Mouse (Mus musculus) retina, postnatal 7 days (tissue): Measurements from ENCODE around the gene Hes2.

ENCODE experiments used
- DNase-seq: peaks from one replicate; pipeline ENCODE4 v3.0.0-alpha.2; 2012; ENCODE audit warnings: low read depth, low spot score

The Hes2 gene

GRCm38 (mm10) chr4:152185510-152186204 lies 27.0 kb downstream of the Hes2 start:
- no peak for DNase-seq

DNA sequence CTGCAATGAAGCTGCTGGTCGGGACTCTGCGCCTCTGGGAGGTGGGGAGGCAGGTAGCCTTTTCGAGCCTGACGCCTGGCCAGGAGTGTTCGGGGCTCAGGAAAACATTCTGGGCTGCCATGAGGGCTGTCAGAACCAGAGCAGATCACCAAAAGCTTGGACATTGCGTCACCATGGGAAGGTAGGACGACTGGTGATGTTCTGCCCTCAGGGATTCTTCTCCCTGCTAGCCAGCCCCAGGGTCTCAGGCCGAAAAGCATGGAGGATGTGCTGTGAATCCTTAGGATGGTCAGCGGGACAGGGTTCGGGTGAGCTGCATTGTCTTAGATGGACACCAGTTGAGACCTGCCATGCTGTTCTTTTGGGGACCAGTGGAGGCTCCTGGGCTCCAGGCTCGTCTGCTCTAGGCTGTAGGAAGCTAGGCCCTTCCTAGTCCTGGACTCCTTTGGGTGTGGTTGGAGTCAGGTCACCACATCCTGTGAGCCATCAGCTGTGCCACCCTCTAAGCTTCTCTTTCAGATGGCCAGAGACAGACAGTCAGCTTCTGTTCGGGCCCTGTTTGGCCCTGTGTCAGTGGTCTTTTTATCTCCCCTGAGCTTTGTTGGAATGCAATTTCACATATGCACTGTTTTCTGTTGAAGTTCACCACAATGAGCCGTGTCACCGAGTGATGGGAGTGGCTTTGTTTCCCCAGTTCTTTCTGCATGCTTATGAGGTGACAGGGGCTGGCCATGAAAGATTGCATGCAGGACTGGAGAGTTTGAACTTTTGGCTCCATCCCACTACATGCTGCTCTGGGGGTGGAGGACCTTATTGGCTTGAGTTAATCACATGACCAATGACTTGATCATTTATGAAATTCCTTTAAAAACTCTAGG lies 27.8 kb downstream of the Hes2 start:
- DNase-seq = no peak

DNA sequence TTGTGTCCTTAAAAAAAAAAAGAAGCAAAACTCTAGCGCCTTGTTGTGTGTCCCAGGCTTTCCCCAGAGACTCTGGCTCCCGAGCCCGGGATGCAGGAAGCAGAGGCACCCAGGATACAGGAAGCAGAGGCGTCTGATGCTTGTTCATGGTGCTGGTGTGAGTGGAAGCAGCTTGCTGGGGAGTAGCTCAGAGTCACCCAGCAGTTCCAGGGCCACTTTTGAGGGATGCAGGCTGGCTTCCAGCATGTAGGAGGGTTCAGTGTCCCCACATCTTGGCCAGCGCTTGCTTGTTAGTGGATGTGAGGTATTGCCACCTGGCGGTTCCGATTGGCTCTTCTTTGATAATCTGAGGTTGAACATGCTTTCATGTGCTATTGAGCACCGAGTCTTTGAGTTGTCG lies 28.5 kb downstream of the Hes2 start:
- DNase-seq = no peak

- no peak for DNase-seq
Observed at GRCm38 (mm10) chr4:152188651-152189050, 30.0 kb downstream of the Hes2 start.

DNA sequence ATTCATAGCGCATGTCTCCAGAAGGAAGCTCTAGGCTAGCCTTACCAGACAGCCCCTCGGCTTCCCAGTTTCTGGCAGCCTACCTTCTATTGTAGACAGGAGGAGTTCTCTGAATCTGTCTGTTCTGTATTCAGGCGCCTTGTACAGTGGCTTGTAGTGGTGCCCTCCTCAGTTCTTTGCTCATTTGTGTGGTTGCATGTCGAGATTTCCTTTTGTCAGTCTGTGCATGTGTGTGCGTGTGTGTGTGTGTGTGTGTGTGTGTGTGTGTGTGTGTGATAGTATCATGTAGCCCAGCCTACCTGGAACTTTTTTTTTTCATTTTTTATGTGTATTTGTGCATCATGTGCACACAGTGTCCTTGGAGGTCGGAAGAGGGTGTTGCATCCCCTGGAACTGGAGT lies 30.4 kb downstream of the Hes2 start:
- DNase-seq = no peak

GRCm38 (mm10) chr4:152189691-152190090 lies 31.0 kb downstream of the Hes2 start:
- DNase-seq = no peak

GRCm38 (mm10) chr4:152190096-152190653 lies 31.5 kb downstream of the Hes2 start:
- DNase-seq = no peak

GRCm38 (mm10) chr4:152190701-152191100 lies 32.0 kb downstream of the Hes2 start:
- DNase-seq = no peak

GRCm38 (mm10) chr4:152192569-152192968 lies 33.9 kb downstream of the Hes2 start:
- DNase-seq = no peak

- no peak for DNase-seq
Observed at GRCm38 (mm10) chr4:152194476-152195175, 36.0 kb downstream of the Hes2 start.

DNA sequence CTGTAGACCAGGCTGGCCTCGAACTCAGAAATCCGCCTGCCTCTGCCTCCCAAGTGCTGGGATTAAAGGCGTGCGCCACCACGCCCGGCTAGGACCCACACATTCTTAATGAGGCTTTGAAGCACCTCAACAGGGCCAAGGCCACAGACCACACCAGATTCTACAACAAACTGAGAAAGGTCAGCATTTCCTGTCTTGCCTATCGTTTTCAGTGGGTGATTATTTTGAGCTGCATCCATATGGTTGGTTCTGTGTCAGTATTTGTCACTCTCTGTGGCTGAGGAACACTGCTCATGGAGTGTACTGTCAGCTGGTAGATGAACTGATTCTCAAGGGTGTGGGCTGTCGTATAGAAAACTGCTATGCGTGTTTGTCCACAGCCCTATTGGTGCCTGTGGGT lies 37.6 kb downstream of the Hes2 start:
- DNase-seq = no peak

DNA sequence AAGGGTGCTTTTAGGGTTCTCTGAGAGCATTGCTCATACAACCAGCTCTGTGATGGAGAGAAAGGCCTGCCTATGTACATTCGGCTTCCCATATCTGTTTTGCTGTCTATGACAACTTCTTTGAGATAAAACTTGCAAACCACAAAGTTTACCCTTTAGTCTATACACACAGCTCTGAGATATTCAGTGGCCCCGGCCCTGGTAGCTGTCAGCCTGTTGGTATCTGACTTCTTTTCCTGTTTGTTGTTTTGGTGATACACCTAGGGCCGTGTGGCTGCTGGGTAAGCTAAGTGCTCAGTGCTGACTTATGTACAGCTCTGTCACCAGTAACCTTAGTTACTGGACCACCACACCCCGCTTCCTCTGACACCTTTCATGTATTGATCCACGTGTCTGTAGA lies 38.9 kb downstream of the Hes2 start:
- no peak for DNase-seq

DNA sequence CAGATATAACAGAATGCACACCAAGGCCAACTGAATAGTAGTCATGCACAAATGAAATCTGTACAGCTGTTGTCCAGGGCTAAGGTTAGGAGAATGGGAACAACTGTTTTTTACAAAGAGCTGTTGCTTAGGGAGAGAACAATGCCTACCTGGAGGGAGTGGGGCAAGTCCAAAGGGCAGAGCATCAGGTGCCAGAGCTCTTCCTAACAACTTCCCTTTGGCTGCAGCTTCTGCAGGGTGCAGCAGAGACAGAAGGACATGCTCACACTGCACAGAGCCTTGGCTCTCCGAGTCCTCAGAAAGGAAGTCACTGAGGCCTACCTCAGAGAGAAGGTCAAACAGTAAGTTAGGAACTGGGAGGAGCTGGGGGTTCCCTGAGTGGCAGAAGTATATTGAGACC lies 41.0 kb downstream of the Hes2 start:
- DNase-seq = no peak

- no peak for DNase-seq
Observed at GRCm38 (mm10) chr4:152201492-152201891, 42.8 kb downstream of the Hes2 start.

DNA sequence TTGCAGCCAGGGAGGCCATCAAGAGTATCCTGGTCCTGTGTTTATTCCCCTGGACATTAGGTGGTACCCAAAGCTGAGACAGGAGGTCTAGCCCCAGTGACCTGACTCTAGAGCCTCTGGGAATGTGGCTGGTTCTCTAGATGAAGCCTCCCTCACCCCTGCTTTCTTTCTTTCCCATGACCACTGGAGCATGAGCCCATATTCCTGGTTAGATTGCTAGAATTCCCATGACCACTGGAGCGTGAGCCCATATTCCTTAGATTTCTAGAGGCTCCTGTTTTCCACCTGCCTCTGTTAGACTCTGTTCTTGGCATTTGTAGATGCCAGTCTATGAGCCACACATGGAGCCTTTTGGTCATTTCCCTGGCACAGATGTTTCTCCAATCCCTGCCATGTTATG lies 43.8 kb downstream of the Hes2 start:
- no peak for DNase-seq

- DNase-seq = no peak
Observed at GRCm38 (mm10) chr4:152202905-152203304, 44.2 kb downstream of the Hes2 start.

DNA sequence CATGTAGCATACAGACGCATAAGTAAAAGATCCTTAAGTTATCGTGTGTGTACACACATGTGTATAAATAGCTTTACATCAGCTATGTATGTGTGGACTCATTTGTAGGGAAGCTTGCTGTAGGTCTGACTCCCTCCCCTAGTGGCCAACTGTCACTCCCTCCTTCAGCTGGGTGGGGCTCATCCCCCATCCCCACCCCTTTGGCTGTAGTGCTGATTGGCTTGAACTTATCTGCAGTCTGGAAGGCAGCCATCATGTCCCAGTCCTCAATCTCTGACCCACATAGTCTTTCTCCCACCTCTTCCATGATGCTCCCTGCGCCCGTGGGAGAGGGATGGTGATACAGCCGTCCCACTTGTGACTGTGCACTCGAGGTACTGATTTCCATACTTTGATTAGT lies 46.0 kb downstream of the Hes2 start:
- DNase-seq = no peak

DNA sequence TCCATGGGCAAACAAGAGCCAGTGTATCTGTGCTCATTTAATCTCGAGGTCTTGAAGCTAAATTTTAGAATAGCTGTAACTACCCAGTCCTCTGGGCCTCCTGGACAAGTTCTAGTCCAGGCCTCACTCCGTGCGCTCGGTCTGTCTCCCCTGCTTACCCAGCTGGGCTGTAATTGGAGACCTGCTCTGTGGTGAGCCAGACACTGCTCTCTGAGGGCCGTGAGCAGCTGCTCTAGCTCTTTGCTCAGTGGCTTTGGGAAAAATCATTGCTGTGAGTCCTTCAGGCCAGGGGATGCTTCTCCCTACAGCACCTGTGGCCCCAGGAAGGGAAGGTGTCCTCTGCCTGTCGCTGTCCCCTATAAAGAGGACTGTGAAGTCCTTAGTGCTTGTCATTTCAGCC lies 47.5 kb downstream of the Hes2 start:
- no peak for DNase-seq

- DNase-seq = no peak
Observed at GRCm38 (mm10) chr4:152209623-152210022, 51.0 kb downstream of the Hes2 start.
